Mouse (Mus musculus) gastrocnemius, adult 18-20 months (tissue): ENCODE data around the gene Tmem150b. TPM values are rescaled to one million over a fixed set of nuclear protein-coding genes. Genes with fewer than 3 reads are reported as not detected.

Experiments used
- DNase-seq: peaks from one replicate; pipeline ENCODE4 v3.0.0; 2021; ENCODE audit warnings: low spot score
- total RNA-seq, 2 experiments: library from RNA; stranded (reverse); gene quantifications; 2 replicates each; pipeline ENCODE4 v1.2.3; 2021

Gene Tmem150b
- total RNA-seq, 2 experiments from 2014 or later = not detected

DNA sequence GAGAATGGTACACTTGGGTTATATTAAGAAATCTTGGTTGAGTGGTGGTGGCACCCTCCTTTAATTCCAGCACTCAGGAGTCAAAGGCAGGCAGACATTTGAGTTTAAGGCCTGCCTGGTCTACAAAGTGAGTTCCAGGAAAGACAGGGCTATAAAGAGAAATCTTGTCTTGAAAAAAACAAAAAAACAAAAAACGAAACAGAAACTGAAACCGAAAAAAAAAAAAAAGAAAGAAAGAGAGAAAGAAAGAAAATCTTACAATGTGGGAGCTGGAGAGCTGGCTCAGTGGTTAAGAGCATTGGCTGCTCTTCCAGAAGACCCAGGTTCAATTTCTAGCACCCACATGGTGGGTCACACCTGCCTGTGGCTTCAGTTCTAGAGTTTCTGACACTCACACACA, 61.3 kb downstream of the Tmem150b start:
- no peak for DNase-seq

DNA sequence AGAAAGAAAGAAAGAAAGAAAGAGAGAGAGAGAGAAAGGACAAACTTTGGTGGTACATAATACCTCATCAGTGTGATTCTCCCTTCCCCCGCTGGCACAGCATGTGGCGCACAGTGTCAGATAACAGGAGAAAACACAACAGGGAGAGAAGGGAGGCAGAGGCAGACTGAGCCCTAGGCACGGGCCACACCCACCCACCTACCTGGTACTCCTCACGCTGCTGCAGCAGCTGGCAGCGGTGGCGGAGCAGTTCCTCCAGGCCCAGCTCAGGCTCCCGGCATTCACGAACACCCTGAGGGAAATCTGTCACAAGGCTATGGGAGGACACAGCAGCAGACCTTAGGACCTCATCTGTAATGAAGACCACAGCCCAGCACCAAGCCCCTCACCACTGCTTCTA, 61.9 kb downstream of the Tmem150b start:
- no peak for DNase-seq

DNA sequence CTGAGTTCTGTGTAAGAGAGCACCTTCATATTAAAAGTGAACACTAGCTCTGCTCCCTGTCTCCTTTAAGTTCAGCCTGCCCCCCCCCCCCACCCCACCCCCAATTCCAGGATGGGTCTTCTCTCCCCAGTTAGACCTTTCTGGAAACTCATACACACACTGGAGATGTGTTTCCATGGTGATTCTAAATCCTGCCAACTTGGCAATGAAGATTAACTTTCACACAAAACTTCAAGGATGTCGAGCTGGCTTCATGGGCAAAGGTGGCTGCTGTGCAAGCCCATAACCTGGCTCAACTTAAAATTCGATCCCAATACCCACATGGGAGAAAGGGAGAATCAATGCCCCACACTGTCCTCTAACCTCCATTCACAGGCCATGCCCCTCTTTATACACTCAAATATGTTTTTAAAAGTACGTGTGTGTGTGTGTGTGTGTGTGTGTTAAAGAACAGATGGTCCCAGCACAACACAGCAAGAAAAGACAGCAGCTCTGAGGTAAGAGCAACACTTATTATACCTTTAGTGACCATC, 65.1 kb downstream of the Tmem150b start:
- DNase-seq = no peak

DNA sequence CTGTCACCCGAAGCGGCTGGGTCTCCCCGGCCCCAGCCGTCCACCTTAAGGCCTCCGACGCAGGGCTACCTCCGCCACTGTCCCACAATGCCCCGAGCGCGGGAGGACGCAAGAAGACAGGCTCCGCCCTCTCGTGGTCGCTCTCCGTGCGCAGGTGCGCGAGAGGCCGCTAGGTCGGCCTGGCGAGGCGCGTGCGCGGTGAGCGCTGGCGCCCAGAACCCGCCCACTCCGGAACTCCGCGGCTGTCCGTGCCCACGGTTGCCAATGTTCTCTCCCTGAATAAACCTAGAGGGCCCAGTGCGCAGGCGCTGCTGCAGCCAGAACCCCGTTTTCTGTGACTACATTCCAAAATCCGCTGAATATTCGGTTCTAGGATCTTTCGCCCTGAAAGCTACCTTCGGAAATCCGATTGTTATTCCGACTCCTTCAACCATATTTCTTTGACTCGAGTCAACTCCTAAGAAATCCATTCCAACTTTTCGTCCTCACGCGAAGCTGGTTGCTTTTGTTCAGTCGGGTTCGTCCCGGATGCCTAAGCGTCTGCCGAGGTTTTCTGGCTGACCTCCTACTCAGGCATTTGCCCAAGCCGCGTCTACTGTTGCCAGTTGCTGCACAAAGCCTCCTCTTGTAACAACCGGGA, 66.0 kb downstream of the Tmem150b start, which contains the start of gene Ppp6r1:
Gene Ppp6r1 (minus strand): TSS at position 108 of the 640 bp plus-strand sequence.
- DNase-seq = peak; percentile 97

DNA sequence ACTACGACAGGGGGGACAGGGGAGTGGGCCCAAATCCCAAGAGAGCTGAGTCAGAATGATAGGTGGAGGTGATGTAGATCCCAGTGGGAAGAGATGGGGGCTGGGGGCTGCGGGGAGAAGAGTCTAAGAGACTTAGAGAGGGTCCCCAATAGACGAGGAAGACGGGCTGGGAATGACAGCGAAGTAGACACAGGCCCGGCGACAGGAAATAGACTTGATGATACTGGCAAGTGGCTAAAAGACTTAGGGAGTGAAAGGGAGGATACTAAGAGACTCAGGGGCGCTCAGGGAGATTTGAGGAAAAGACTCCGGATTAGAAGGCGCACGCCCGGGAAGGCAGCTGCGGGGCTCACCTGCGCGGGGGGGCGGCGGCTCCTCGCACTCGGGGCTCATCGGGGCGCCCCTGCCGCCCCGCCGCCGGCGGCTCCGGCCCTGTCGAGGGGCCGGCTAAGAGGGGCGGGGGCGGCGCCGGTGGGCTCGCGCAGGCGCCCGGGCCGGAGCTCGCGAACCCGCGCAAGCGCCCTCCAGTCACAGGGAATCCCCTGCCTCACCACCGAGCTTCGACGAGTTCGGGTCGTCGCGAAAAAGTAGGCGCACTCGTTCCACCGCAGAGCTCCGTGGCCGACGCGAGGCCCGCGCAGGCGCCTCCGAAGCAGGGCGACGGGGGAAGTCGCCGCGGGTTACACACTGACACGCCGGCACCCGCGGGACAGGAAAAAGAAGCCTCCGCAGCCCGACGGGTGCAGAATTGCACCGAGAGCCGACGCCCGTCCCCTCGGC, 66.7 kb downstream of the Tmem150b start:
- DNase-seq = no peak

DNA sequence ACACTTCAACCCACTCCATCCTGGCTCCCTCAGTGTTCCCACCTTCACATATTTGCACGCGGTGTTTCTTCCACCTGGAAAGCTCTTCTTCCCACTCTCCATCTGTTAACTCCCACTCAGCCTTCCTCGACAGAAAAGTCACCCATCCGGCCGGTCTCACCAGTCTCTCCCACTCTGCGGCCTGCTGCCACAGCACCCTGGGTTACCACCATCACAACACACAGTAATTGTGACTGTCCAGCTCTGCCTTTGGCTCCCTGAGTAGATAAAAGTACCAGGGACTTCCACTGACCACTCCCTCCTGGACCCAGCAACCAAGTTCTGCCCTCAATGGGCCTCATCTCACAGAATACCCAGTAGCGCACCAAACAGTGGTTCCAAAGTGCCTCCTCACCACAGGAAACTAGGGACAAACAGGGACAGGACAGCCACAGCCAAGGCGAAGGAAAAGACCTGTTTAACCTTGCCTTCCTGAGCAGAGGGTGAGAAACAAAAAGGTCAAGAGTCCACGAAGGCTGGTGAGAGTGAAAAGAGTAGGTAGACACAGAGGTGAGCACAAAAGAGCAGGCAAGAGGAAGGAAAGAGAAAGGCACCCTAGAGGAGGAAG, 67.4 kb downstream of the Tmem150b start:
- DNase-seq = no peak

Other genes with a start within 250 kb of the Tmem150b start
- gene Ppp1r12c, start 223.6 kb downstream of the Tmem150b start, total RNA-seq = 10 to 100 TPM; 15.5 to 19.0 TPM
- gene Tnnt1, start 208.9 kb downstream of the Tmem150b start, total RNA-seq = 100 to 1,000 TPM; 656 to 752 TPM
- gene Tnni3, start 201.0 kb downstream of the Tmem150b start, total RNA-seq = not detected
- not detected for gene Dnaaf3, start 192.8 kb downstream of the Tmem150b start, total RNA-seq
- not detected for gene Syt5, start 177.7 kb downstream of the Tmem150b start, total RNA-seq
- gene Ptprh, start 121.2 kb downstream of the Tmem150b start, total RNA-seq = not detected
- gene Tmem86b, start 93.8 kb downstream of the Tmem150b start, total RNA-seq = 1 to 10 TPM; 2.3 to 2.6 TPM
- 10 to 100 TPM; 45.8 to 46.6 TPM for gene Ppp6r1, start 66.2 kb downstream of the Tmem150b start, total RNA-seq
- 10 to 100 TPM; 22.1 to 23.9 TPM for gene Hspbp1, start 40.2 kb downstream of the Tmem150b start, total RNA-seq
- gene Brsk1, start 34.6 kb downstream of the Tmem150b start, total RNA-seq = under 1 TPM; 0.50 to 0.64 TPM
- 1 to 10 TPM; 5.5 to 5.6 TPM for gene Kmt5c, start 14.9 kb upstream of the Tmem150b start, total RNA-seq
- 1 to 10 TPM in 1 of 2 experiments, under 1 TPM in 1; 0.87 to 1.3 TPM for gene Cox6b2, start 27.8 kb upstream of the Tmem150b start, total RNA-seq
- not detected for gene Fam71e2, start 46.1 kb upstream of the Tmem150b start, total RNA-seq
- gene Il11, start 57.6 kb upstream of the Tmem150b start, total RNA-seq = under 1 TPM in 1 of 2 experiments, not detected in 1; 0.14 TPM
- not detected for gene Tmem190, start 57.7 kb upstream of the Tmem150b start, total RNA-seq
- gene Tmem238, start 64.4 kb upstream of the Tmem150b start, total RNA-seq = 10 to 100 TPM in 1 of 2 experiments, 1 to 10 TPM in 1; 7.1 to 10.0 TPM
- gene Rpl28, start 67.6 kb upstream of the Tmem150b start, total RNA-seq = 100 to 1,000 TPM; 582 to 601 TPM
- gene Ube2s, start 87.3 kb upstream of the Tmem150b start, total RNA-seq = 10 to 100 TPM; 84.1 to 86.9 TPM
- gene Shisa7, start 119.4 kb upstream of the Tmem150b start, total RNA-seq = not detected
- gene Isoc2b, start 145.0 kb upstream of the Tmem150b start, total RNA-seq = 1 to 10 TPM; 6.0 to 8.2 TPM
- gene Isoc2a, start 151.9 kb upstream of the Tmem150b start, total RNA-seq = 10 to 100 TPM; 26.9 to 32.6 TPM
- gene Gm36210, start 181.3 kb upstream of the Tmem150b start, total RNA-seq = under 1 TPM; 0.18 to 0.64 TPM
- 1 to 10 TPM; 8.7 to 8.9 TPM for gene Zfp628, start 190.0 kb upstream of the Tmem150b start, total RNA-seq
- 1 to 10 TPM; 3.2 to 4.6 TPM for gene Nat14, start 196.8 kb upstream of the Tmem150b start, total RNA-seq
- 1 to 10 TPM; 3.9 to 4.7 TPM for gene Ssc5d, start 200.5 kb upstream of the Tmem150b start, total RNA-seq
- 100 to 1,000 TPM in 1 of 2 experiments, 10 to 100 TPM in 1; 37.4 to 119 TPM for gene Sbk2, start 239.2 kb upstream of the Tmem150b start, total RNA-seq
- gene Sbk3, start 245.9 kb upstream of the Tmem150b start, total RNA-seq = 10 to 100 TPM in 1 of 2 experiments, 1 to 10 TPM in 1; 1.8 to 15.5 TPM